Mouse (Mus musculus) colon, adult 2 months (tissue): ENCODE measurements around the gene Defa21. TPM values are rescaled to one million over a fixed set of nuclear protein-coding genes. Genes with fewer than 3 reads are reported as not detected.

Experiments used
- polyA plus RNA-seq: library from polyadenylated mRNA; depleted of rRNA; stranded (reverse); fragments of >200 nt; gene quantifications from 2 replicates; pipeline ENCODE4 v1.2.3, GENCODE M21; 2012; rRNA removed

Gene Defa21
- not detected in 2 replicates for polyA plus RNA-seq

GRCm38 (mm10) chr8:21025245-21025644 is at the start of gene Defa21:
Gene Defa21, plus strand, starts transcription at chr8:21025545.

GRCm38 (mm10) chr8:21054747-21055146 is 29.4 kb downstream of the Defa21 start, which contains the start of gene Defa23:
Gene Defa23, plus strand, starts transcription at chr8:21055047.

GRCm38 (mm10) chr8:21064738-21065137 is 39.4 kb downstream of the Defa21 start, which contains the start of gene Defa35:
Gene Defa35, plus strand, starts transcription at chr8:21065038.

Other genes with a start within 250 kb of the Defa21 start
- not detected in 2 replicates for gene Defb33, start 132.9 kb upstream of the Defa21 start, polyA plus RNA-seq
- not detected in 2 replicates for gene Gm15056, start 122.9 kb upstream of the Defa21 start, polyA plus RNA-seq
- not detected in 2 replicates for gene Gm6040, start 103.5 kb upstream of the Defa21 start, polyA plus RNA-seq
- gene AY761185, start 80.8 kb upstream of the Defa21 start, polyA plus RNA-seq: not detected in 2 replicates
- not detected in 2 replicates for gene Defa23, start 29.5 kb downstream of the Defa21 start, polyA plus RNA-seq
- gene Defa35, start 39.5 kb downstream of the Defa21 start, polyA plus RNA-seq: not detected in 2 replicates
- gene Defa25, start 58.9 kb downstream of the Defa21 start, polyA plus RNA-seq: not detected in 2 replicates
- gene Gm14851, start 70.5 kb downstream of the Defa21 start, polyA plus RNA-seq: not detected in 2 replicates
- gene Defa30, start 109.1 kb downstream of the Defa21 start, polyA plus RNA-seq: not detected in 2 replicates
- not detected in 2 replicates for gene Defa22, start 136.7 kb downstream of the Defa21 start, polyA plus RNA-seq
- gene Defa31, start 166.1 kb downstream of the Defa21 start, polyA plus RNA-seq: not detected in 2 replicates
- not detected in 2 replicates for gene Gm15293, start 176.0 kb downstream of the Defa21 start, polyA plus RNA-seq
- not detected in 2 replicates for gene Gm15292, start 224.2 kb downstream of the Defa21 start, polyA plus RNA-seq